In genomic region chr4:134754371-134754770, GRCm38 (mm10) we compare ENCODE assay signal across 12 mouse cellular contexts. TPM values are rescaled to one million over a fixed set of nuclear protein-coding genes. Genes with fewer than 3 reads are reported as not detected.
DNase-seq lines count a peak whose midpoint lies in the region; ATAC-seq and TF ChIP-seq lines count a peak whose summit lies in the region.
"Had no signal": no experiment of that assay in that cellular context is flagged by ENCODE, and none has a peak within 500 bp of the region (broad histone marks: within the 10 kb centered on the region; RNA-seq: fewer than 3 reads in every experiment).

No protein-coding gene starts in this region.

- no peak overlapping the region for H3K9ac ChIP-seq in kidney, embryonic 15.5 days
- H3K9ac ChIP-seq: heart, embryonic 15.5 days had no signal

- no peaks in the 10 kb centered on the region for H3K27me3 ChIP-seq in kidney, embryonic 15.5 days
- H3K27me3 ChIP-seq in embryonic facial prominence, embryonic 10.5 days (replicated peaks; ENCODE audit: low read depth, poor library complexity, severe bottlenecking) = no peaks in the 10 kb centered on the region
- no peaks in the 10 kb centered on the region for H3K27me3 ChIP-seq in cerebellum, adult 2 months (ENCODE audit: control insufficient read depth, insufficient read depth, low read length)
- H3K27me3 ChIP-seq: heart, embryonic 15.5 days had no signal

- H3K4me3 ChIP-seq in kidney, embryonic 15.5 days (replicated peaks) = no peak overlapping the region
- no peak overlapping the region for H3K4me3 ChIP-seq in embryonic facial prominence, embryonic 10.5 days
- H3K4me3 ChIP-seq in cerebellum, adult 2 months (replicated peaks; ENCODE audit: insufficient read depth, low read depth, low read length) = no peak overlapping the region
- H3K4me3 ChIP-seq: heart, embryonic 15.5 days had no signal

- peaks cover 10% of the 10 kb centered on the region; the same call in 1 of the 2 replicates for H3K36me3 ChIP-seq in kidney, embryonic 15.5 days
- peaks cover 12% of the 10 kb centered on the region for H3K36me3 ChIP-seq in embryonic facial prominence, embryonic 10.5 days (replicated peaks)
- H3K36me3 ChIP-seq: heart, embryonic 15.5 days had no signal

- ATAC-seq in kidney, embryonic 15.5 days (replicated peaks; ENCODE audit: low FRiP score) = no peak
- ATAC-seq in monocyte, adult 5-6 weeks (replicated peaks; ENCODE audit: insufficient number of reproducible peaks, low FRiP score, low TSS enrichment, poor library complexity, severe bottlenecking) = peak; percentile 29; the same call in 1 of the 2 replicates
- no peak for ATAC-seq in frontal cortex, adult (ENCODE audit: low TSS enrichment)
- ATAC-seq: forebrain, embryonic 16.5 days had no signal

- 23% methylated on average over 10 of the region's 10 CpGs for WGBS in kidney, embryonic 15.5 days
- WGBS in embryonic facial prominence, embryonic 10.5 days = 38% methylated on average over 10 of the region's 10 CpGs
- WGBS in cerebellum, adult 2 months = 62% methylated on average over 10 of the region's 10 CpGs

- no peak for TF ChIP-seq POLR2A in cerebellum, adult 2 months (IDR thresholded peaks at IDR 0.05; ENCODE audit: borderline replicate concordance, insufficient read depth, low read length)

- DNase-seq in kidney, adult 11 months = no peak
- peak; percentile 74 for DNase-seq in A20 (ENCODE audit: low read depth, low spot score)
- DNase-seq in embryonic facial prominence, embryonic 10.5 days (ENCODE audit: low spot score) = no peak
- no peak for DNase-seq in right cerebral cortex, postnatal 10 days (ENCODE audit: low spot score in 2 of 2)
- DNase-seq in cerebellum, adult 2 months = no peak
- DNase-seq: adrenal gland, adult 8-10 months; right cerebral cortex, adult 18-20 months had no signal

- H3K9me3 ChIP-seq in kidney, embryonic 15.5 days (replicated peaks) = no peaks in the 10 kb centered on the region
- no peaks in the 10 kb centered on the region for H3K9me3 ChIP-seq in embryonic facial prominence, embryonic 10.5 days
- H3K9me3 ChIP-seq: heart, embryonic 15.5 days had no signal

- TF ChIP-seq CTCF in cerebellum, adult 2 months (IDR thresholded peaks at IDR 0.05; ENCODE audit: borderline replicate concordance, insufficient read depth, low read depth, low read length) = no peak

- H3K4me2 ChIP-seq in kidney, embryonic 15.5 days = no peak overlapping the region
- H3K4me2 ChIP-seq: heart, embryonic 15.5 days had no signal

- H3K4me1 ChIP-seq in kidney, embryonic 15.5 days = peaks cover 86% of the 10 kb centered on the region
- peaks cover 93% of the 10 kb centered on the region for H3K4me1 ChIP-seq in embryonic facial prominence, embryonic 10.5 days
- H3K4me1 ChIP-seq in cerebellum, adult 2 months (ENCODE audit: control insufficient read depth, insufficient read depth, low read length) = peaks cover 8% of the 10 kb centered on the region; the same call in 1 of the 2 replicates

- peak overlapping the region; percentile 72 for H3K27ac ChIP-seq in kidney, embryonic 15.5 days
- peak overlapping the region; percentile 62; the same call in 1 of the 2 replicates for H3K27ac ChIP-seq in embryonic facial prominence, embryonic 10.5 days (replicated peaks)
- no peak overlapping the region for H3K27ac ChIP-seq in cerebellum, adult 2 months (ENCODE audit: insufficient read depth, low read length)

RNA-seq across cellular contexts. Expression of gene Ldlrap1, which starts 13.5 kb away (rescaled TPM):
- 19.3 and 23.6 TPM in 2 replicates for polyA plus RNA-seq in kidney, embryonic 15.5 days (2015; fragmentation: Nextera tagmentation; extraction: Ambion mirVana)
- 15.8 and 17.4 TPM in 2 replicates for polyA plus RNA-seq in embryonic facial prominence, embryonic 10.5 days (2016; fragmentation: Nextera tagmentation; extraction: Ambion mirVana)
- 32.2 to 42.1 TPM (median 33.3 TPM) in 3 replicates for total RNA-seq in monocyte, adult 5-6 weeks (2017)
- polyA plus RNA-seq in cerebellum, adult 2 months (2012; rRNA removed) = 16.0 and 18.5 TPM in 2 replicates

RNA-seq across cellular contexts. Expression of gene Man1c1, which starts 50.3 kb away (rescaled TPM):
- polyA plus RNA-seq in kidney, embryonic 15.5 days (2015; fragmentation: Nextera tagmentation; extraction: Ambion mirVana) = 4.3 and 5.1 TPM in 2 replicates
- polyA plus RNA-seq in embryonic facial prominence, embryonic 10.5 days (2016; fragmentation: Nextera tagmentation; extraction: Ambion mirVana) = 2.6 and 2.8 TPM in 2 replicates
- 12.8 to 13.9 TPM (median 13.3 TPM) in 3 replicates for total RNA-seq in monocyte, adult 5-6 weeks (2017)
- 30.1 and 36.3 TPM in 2 replicates for polyA plus RNA-seq in cerebellum, adult 2 months (2012; rRNA removed)
